In genomic region chr12:32380457-32380856, GRCm38 (mm10) we compare ENCODE assay signal across 8 mouse cellular contexts. TPM values are rescaled to one million over a fixed set of nuclear protein-coding genes. Genes with fewer than 3 reads are reported as not detected.
DNase-seq lines count a peak whose midpoint lies in the region; ATAC-seq and TF ChIP-seq lines count a peak whose summit lies in the region.

No protein-coding gene starts in this region.

- H3K4me3 ChIP-seq in heart, adult 2 months: peak overlapping the region; percentile 89
- H3K4me3 ChIP-seq in forebrain, embryonic 13.5 days: peak overlapping the region; percentile 81
- peak overlapping the region; percentile 93 for H3K4me3 ChIP-seq in liver, embryonic 13.5 days (replicated peaks)

- intact Hi-C loops in heart, adult 2 months (cut with DNase I): loop anchor here (5.0 to 10.0 kb wide), 2 partner anchors 426 to 577 kb away; partner anchors contain the start of gene Hbp1
- intact Hi-C loops in heart, postnatal 25 days (cut with DNase I): loop anchor here (5.0 kb wide), 1 partner anchor 517 kb away; no protein-coding TSS in a partner anchor

- H3K36me3 ChIP-seq in heart, adult 2 months (ENCODE audit: control insufficient read depth, insufficient read depth, low read length): peaks cover 28% of the 10 kb centered on the region
- H3K36me3 ChIP-seq in forebrain, embryonic 13.5 days (ENCODE audit: poor library complexity, severe bottlenecking): peaks cover 2% of the 10 kb centered on the region; the same call in 1 of the 2 replicates
- peaks cover 7% of the 10 kb centered on the region; the same call in 1 of the 2 replicates for H3K36me3 ChIP-seq in liver, embryonic 13.5 days

- H3K79me2 ChIP-seq in heart, adult 2 months (replicated peaks; ENCODE audit: control insufficient read depth, insufficient read depth, low read length): peaks cover 2% of the 10 kb centered on the region; the same call in 1 of the 2 replicates

- H3K27ac ChIP-seq in heart, adult 2 months: peak overlapping the region; percentile 96; the same call in 1 of the 2 replicates
- H3K27ac ChIP-seq in forebrain, embryonic 13.5 days: no peak overlapping the region
- H3K27ac ChIP-seq in liver, embryonic 13.5 days: peak overlapping the region; percentile 74

- ATAC-seq in forebrain, embryonic 13.5 days: no peak
- ATAC-seq in liver, embryonic 13.5 days (ENCODE audit: low read depth): no peak

- peaks cover 7% of the 10 kb centered on the region for H3K4me1 ChIP-seq in heart, adult 2 months (ENCODE audit: control insufficient read depth, insufficient read depth, low read length)
- peaks cover 25% of the 10 kb centered on the region for H3K4me1 ChIP-seq in forebrain, embryonic 13.5 days
- peaks cover 39% of the 10 kb centered on the region for H3K4me1 ChIP-seq in liver, embryonic 13.5 days (replicated peaks)

- no peak for TF ChIP-seq POLR2A in heart, adult 2 months (IDR thresholded peaks at IDR 0.05; ENCODE audit: insufficient read depth, low read depth, low read length)

- WGBS in heart, adult 2 months: 64% methylated on average over 3 of the region's 3 CpGs
- 80% methylated on average over 3 of the region's 3 CpGs for WGBS in forebrain, embryonic 13.5 days
- whole genome bisulfite sequencing in liver, embryonic 13.5 days (ENCODE audit: insufficient replicate concordance): 32% methylated on average over 3 of the region's 3 CpGs

- no peak for TF ChIP-seq CTCF in heart, adult 2 months (IDR thresholded peaks at IDR 0.05)

- no peak for DNase-seq in heart, adult 2 months
- no peak for DNase-seq in heart, postnatal 25 days (ENCODE audit: low spot score)
- peak; percentile 16 for DNase-seq in 3T3-L1 (ENCODE audit: low read depth, low spot score)
- no peak for DNase-seq in liver, embryonic 13.5 days
- no peak for DNase-seq in ovary, postnatal 14 days (ENCODE audit: low spot score)
- no peak for DNase-seq in right cerebral cortex, adult 18-20 months
- DNase-seq in B cell, adult 2 months: no peak

- H3K9me3 ChIP-seq in forebrain, embryonic 13.5 days (replicated peaks): no peaks in the 10 kb centered on the region
- no peaks in the 10 kb centered on the region for H3K9me3 ChIP-seq in liver, embryonic 13.5 days (replicated peaks)

- H3K4me2 ChIP-seq in forebrain, embryonic 13.5 days: peak overlapping the region; percentile 80
- H3K4me2 ChIP-seq in liver, embryonic 13.5 days: peak overlapping the region; percentile 82

- no peaks in the 10 kb centered on the region for H3K27me3 ChIP-seq in heart, adult 2 months (ENCODE audit: control insufficient read depth, insufficient read depth, low read length)
- no peaks in the 10 kb centered on the region for H3K27me3 ChIP-seq in forebrain, embryonic 13.5 days
- no peaks in the 10 kb centered on the region for H3K27me3 ChIP-seq in liver, embryonic 13.5 days

- no peak for TF ChIP-seq EP300 in heart, adult 2 months (IDR thresholded peaks at IDR 0.05; ENCODE audit: insufficient read depth, low read depth, low read length)

- H3K9ac ChIP-seq in heart, adult 2 months (ENCODE audit: low read depth, low read length): no peak overlapping the region
- H3K9ac ChIP-seq in forebrain, embryonic 13.5 days: no peak overlapping the region
- H3K9ac ChIP-seq in liver, embryonic 13.5 days: peak overlapping the region; percentile 80

RNA-seq across cellular contexts. Expression of gene Ccdc71l, which starts 2.0 kb away (rescaled TPM):
- total RNA-seq in heart, adult 2 months (2021): 10 to 100 TPM in 1 of 2 experiments, 1 to 10 TPM in 1; 9.3 to 10.4 TPM
- polyA plus RNA-seq in heart, adult 2 months (2012; rRNA removed): 6.5 and 7.3 TPM in 2 replicates
- total RNA-seq in heart, postnatal 25 days (2021): 10 to 100 TPM; 10.3 to 11.4 TPM
- polyA plus RNA-seq in forebrain, embryonic 13.5 days (2015; fragmentation: Nextera tagmentation; extraction: Ambion mirVana): 2.3 and 2.7 TPM in 2 replicates
- polyA plus RNA-seq in liver, embryonic 13.5 days (2015; fragmentation: Nextera tagmentation; extraction: Ambion mirVana): 4.2 and 4.6 TPM in 2 replicates
